Mouse (Mus musculus): ENCODE measurements around the gene Cby3.

DNA sequence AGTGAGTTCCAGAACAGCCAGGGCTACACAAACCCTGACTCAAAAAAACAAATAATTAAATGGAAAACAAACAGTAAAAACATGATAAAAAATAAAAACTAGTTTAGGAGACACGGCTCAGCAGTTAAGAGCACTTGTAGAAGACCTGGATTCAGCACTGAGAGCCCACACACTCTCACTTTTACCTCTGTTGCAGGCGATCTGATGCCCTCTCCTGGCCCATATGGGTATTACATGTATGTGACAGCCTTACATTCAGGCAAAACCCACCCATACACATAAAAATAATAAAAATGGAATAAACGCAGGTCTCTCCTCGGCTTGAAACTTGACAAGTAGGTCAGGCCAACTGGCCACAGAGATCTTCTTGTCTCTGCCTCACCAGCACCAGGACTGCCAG is 10.3 kb downstream of the Cby3 start:
- TF ChIP-seq EP300 (IDR thresholded peaks at IDR 0.05; ENCODE audit: insufficient read depth, low read depth, low read length) (no peak), CTCF (IDR thresholded peaks at IDR 0.05; ENCODE audit: low read depth, low read length) (peak; percentile 61), POLR2A (IDR thresholded peaks at IDR 0.05; ENCODE audit: insufficient read depth, low read length) (no peak)
